Mouse (Mus musculus): ENCODE measurements at regions not wholly inside any gene's neighbourhood (a gene's known extent, or its start where the extent isn't known, plus 50 kb on each side); places are given as distances from the start of the nearest gene placed in this dataset.

GRCm38 (mm10) chr6:143660837-143661236, 493.8 kb downstream of the Etnk1 start:
- TF ChIP-seq CTCF (IDR thresholded peaks at IDR 0.05; ENCODE audit: low read depth, low read length), result no peak
- TF ChIP-seq POLR2A (IDR thresholded peaks at IDR 0.05; ENCODE audit: borderline replicate concordance, low read depth, low read length), result no peak
- Histone ChIP-seq H3K4me3 (ENCODE audit: insufficient read depth, low read length) (no peak overlapping the region), H3K27ac (ENCODE audit: insufficient read depth, low read depth, low read length) (peak overlapping the region; percentile 74), H3K4me1 (ENCODE audit: control insufficient read depth, insufficient read depth, low read length) (peaks cover 13% of the 10 kb centered on the region)

DNA sequence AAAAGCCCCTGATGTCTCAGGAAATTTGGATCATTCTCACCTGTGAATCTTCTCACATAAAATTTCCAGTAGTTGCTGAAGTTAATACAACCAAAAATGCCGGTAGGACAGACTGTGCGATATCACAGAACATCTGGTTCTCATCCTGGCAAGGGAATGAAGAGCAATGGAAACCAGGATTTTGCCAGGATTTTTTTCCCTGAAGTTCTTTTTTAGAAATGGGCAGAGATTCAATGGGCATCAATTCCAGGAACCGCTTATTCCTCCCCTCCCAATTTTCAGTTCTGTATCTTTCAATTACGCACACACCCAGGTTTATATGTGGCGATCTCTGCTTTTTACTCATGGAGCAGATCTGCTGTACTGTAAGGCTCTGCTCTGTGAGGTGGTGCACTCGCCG, 496.3 kb downstream of the Etnk1 start:
- Histone ChIP-seq H3K4me3 (ENCODE audit: insufficient read depth, low read length) (no peak overlapping the region), H3K27ac (ENCODE audit: insufficient read depth, low read depth, low read length) (no peak overlapping the region), H3K4me1 (ENCODE audit: control insufficient read depth, insufficient read depth, low read length) (peaks cover 13% of the 10 kb centered on the region)
- TF ChIP-seq POLR2A (IDR thresholded peaks at IDR 0.05; ENCODE audit: borderline replicate concordance, low read depth, low read length) (no peak), CTCF (IDR thresholded peaks at IDR 0.05; ENCODE audit: low read depth, low read length) (no peak)

- Histone ChIP-seq H3K27ac (ENCODE audit: insufficient read depth, low read depth, low read length) (no peak overlapping the region), H3K4me3 (ENCODE audit: insufficient read depth, low read length) (no peak overlapping the region), H3K4me1 (ENCODE audit: control insufficient read depth, insufficient read depth, low read length) (peaks cover 10% of the 10 kb centered on the region)
- no peak for TF ChIP-seq CTCF (IDR thresholded peaks at IDR 0.05; ENCODE audit: low read depth, low read length)
- TF ChIP-seq POLR2A (IDR thresholded peaks at IDR 0.05; ENCODE audit: borderline replicate concordance, low read depth, low read length), result no peak
Observed at GRCm38 (mm10) chr6:143665374-143665773, 498.4 kb downstream of the Etnk1 start.

DNA sequence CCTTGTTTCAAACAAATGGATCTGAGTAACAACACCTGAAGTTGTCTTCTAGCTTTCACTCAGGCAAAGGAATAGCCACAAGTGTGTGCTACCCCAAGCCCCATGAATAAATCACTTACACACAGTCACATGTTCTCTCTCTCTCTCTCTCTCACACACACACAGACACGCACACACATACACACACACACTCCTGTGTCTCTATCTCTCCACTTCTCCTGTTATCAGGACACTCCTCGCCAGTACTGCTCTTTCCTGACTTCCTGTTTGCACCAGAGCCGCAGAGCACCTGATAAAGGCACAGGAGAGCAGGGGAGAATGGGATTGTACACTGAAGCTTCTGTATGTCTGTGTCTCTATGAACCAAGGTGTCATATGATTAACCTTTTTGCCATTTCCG, 501.5 kb downstream of the Etnk1 start:
- no peaks in the 10 kb centered on the region for H3K4me1 ChIP-seq (ENCODE audit: control insufficient read depth, insufficient read depth, low read length)
- TF ChIP-seq CTCF (IDR thresholded peaks at IDR 0.05; ENCODE audit: low read depth, low read length) (no peak), POLR2A (IDR thresholded peaks at IDR 0.05; ENCODE audit: borderline replicate concordance, low read depth, low read length) (no peak)
- no peak overlapping the region for H3K4me3 ChIP-seq (ENCODE audit: insufficient read depth, low read length)
- no peak overlapping the region for H3K27ac ChIP-seq (ENCODE audit: insufficient read depth, low read depth, low read length)

DNA sequence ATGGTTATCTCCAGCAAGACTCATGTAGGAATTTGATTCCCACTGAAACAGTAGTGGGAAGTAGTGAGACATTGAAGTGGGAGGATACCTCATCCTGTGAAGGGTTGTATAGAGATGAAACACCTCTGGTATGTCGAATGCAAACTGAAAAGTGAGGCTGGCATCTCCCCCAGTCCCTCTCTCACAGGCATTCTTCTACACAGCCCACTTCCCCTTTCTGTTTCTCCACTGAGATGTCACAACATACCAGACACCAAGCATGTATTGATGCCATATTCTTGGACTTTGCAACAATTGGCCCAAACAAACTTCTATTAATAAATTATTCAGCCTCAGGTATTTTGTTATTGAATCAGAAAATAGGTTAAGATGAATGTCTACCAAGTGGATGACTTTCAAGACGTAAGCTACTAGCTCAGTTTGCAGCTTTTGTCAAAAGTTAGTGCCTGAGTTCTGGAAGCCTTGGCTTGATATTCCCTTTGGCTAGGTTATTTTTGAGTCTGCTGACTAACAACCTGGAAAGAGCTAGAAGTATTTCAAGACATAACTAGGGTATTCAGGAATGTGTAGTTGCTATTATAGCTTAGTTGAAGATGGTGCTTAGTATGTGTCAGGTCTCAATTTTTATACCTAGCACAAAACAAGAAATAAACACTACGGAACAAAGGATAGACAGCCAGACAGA, 502.6 kb downstream of the Etnk1 start:
- no peak overlapping the region for H3K27ac ChIP-seq (ENCODE audit: insufficient read depth, low read depth, low read length)
- no peaks in the 10 kb centered on the region for H3K4me1 ChIP-seq (ENCODE audit: control insufficient read depth, insufficient read depth, low read length)
- no peak overlapping the region for H3K4me3 ChIP-seq (ENCODE audit: insufficient read depth, low read length)
- TF ChIP-seq POLR2A (IDR thresholded peaks at IDR 0.05; ENCODE audit: borderline replicate concordance, low read depth, low read length), result no peak
- TF ChIP-seq CTCF (IDR thresholded peaks at IDR 0.05; ENCODE audit: low read depth, low read length), result no peak

DNA sequence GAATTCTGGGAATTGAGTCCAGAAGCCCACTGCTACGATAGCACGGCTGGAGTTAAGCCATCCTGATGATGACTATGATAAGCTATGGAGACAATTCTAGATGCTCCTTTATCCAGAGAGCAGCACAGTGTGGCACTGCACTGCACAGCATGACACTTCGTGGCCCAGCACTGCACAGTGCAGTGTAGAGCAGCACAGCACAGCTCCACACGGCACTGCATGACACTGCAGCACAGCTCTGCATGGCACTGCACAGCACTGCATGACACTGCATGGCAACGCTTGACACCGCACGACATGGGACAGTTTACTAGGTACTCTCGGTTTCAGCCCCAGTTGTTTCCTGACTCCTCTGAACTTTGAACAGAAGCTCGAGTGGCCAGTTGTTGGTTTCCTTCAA, 523.1 kb downstream of the Etnk1 start:
- TF ChIP-seq CTCF (IDR thresholded peaks at IDR 0.05; ENCODE audit: low read depth, low read length) (no peak), POLR2A (IDR thresholded peaks at IDR 0.05; ENCODE audit: borderline replicate concordance, low read depth, low read length) (no peak)

DNA sequence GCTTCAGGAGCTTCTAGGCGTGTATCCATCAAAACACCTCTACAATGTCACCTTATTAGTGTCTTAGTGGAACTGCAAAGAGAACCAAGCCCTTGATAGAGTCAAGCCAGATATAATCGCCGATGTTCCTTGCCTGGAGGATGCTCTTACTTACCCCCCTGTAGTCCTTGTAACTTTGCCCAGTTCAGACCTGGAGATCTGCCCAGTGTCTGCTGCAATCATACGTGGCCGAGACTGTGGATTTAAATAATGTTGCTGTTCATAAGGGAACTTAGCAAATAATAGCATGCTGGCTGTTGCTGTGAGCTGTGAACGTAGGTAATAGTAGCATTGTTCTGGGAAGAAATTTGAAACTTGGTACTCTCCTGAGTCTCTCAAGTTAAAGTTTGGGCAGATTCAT, 523.8 kb downstream of the Etnk1 start:
- Histone ChIP-seq H3K27ac (ENCODE audit: insufficient read depth, low read depth, low read length) (no peak overlapping the region), H3K4me1 (ENCODE audit: control insufficient read depth, insufficient read depth, low read length) (no peaks in the 10 kb centered on the region)

More for the DNA sequence above, 523.1 kb downstream of the Etnk1 start:
- no peaks in the 10 kb centered on the region for H3K4me1 ChIP-seq (ENCODE audit: control insufficient read depth, insufficient read depth, low read length)
- H3K4me3 ChIP-seq (ENCODE audit: insufficient read depth, low read length), result no peak overlapping the region
- no peak overlapping the region for H3K27ac ChIP-seq (ENCODE audit: insufficient read depth, low read depth, low read length)

DNA sequence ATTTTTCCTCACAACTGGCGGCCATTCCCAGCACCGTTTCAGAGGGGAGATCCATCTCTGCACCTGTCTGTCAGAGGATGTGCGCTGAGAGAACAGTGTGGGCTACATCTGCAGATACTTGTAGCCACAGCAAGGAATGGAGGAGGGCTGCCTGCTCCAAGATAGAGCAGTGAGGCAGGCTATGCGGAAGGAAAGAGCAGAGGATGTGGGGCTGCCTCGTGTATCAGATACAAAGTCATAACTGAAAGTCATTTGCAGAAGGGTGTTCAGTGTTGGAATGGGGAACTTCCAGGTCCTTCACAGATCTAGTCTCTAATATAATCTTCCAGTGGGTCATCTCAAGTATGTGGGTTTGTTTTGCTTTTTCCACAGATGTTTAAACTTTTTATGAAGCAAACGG, 531.0 kb downstream of the Etnk1 start:
- Histone ChIP-seq H3K27ac (ENCODE audit: insufficient read depth, low read depth, low read length) (no peak overlapping the region), H3K4me3 (ENCODE audit: insufficient read depth, low read length) (no peak overlapping the region), H3K4me1 (ENCODE audit: control insufficient read depth, insufficient read depth, low read length) (no peaks in the 10 kb centered on the region)
- TF ChIP-seq CTCF (IDR thresholded peaks at IDR 0.05; ENCODE audit: low read depth, low read length), result no peak
- no peak for TF ChIP-seq POLR2A (IDR thresholded peaks at IDR 0.05; ENCODE audit: borderline replicate concordance, low read depth, low read length)

More for the DNA sequence above, 523.8 kb downstream of the Etnk1 start:
- TF ChIP-seq POLR2A (IDR thresholded peaks at IDR 0.05; ENCODE audit: borderline replicate concordance, low read depth, low read length), result no peak
- no peak for TF ChIP-seq CTCF (IDR thresholded peaks at IDR 0.05; ENCODE audit: low read depth, low read length)
- H3K4me3 ChIP-seq (ENCODE audit: insufficient read depth, low read length), result no peak overlapping the region

DNA sequence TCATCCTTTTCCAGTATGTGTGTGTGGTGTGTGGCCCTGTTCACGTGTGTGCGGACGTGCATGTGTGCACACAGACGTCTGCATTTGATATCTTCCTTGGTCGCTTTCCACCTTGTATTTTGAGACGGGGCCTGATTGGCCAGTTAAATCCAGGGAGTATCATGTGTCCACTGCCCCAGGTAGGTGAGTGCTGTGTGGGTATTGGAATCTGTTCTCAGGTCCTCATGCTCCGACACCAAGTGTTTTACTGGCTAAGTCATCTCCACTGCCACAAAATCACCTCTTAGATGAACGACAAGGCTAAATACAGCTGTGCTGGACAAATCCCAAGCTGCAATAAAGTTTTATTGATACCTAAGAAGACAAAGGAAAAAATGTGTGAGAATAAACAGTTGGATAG, 537.0 kb downstream of the Etnk1 start:
- H3K27ac ChIP-seq (ENCODE audit: insufficient read depth, low read depth, low read length), result no peak overlapping the region
- no peak overlapping the region for H3K4me3 ChIP-seq (ENCODE audit: insufficient read depth, low read length)
- H3K4me1 ChIP-seq (ENCODE audit: control insufficient read depth, insufficient read depth, low read length), result no peaks in the 10 kb centered on the region
- TF ChIP-seq POLR2A (IDR thresholded peaks at IDR 0.05; ENCODE audit: borderline replicate concordance, low read depth, low read length) (no peak), CTCF (IDR thresholded peaks at IDR 0.05; ENCODE audit: low read depth, low read length) (no peak)

DNA sequence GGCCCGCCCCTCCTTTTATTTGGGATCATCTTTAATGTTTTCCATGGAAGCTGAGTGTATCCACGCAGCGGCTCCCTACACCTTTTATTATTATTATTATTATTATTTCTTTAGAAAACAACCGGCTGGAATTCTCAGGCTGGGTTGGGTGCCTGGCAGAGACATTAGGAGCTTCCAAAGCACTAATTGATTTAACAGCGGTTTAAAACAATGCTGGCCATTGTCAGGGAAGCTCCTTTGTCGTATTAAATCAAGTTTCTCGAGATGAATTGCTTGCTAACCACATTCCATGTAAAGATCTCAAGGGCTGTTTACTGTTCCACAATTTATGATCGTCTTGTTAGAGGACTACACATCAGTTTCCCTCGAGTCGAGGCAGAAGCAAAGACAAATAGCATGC, 539.4 kb downstream of the Etnk1 start:
- TF ChIP-seq CTCF (IDR thresholded peaks at IDR 0.05; ENCODE audit: low read depth, low read length) (no peak), POLR2A (IDR thresholded peaks at IDR 0.05; ENCODE audit: borderline replicate concordance, low read depth, low read length) (no peak)
- Histone ChIP-seq H3K4me3 (ENCODE audit: insufficient read depth, low read length) (no peak overlapping the region), H3K4me1 (ENCODE audit: control insufficient read depth, insufficient read depth, low read length) (no peaks in the 10 kb centered on the region), H3K27ac (ENCODE audit: insufficient read depth, low read depth, low read length) (no peak overlapping the region)
